Mouse (Mus musculus) E14TG2a.4 (cell line): ENCODE results near the gene Ndufa7.

Experiments
- CTCF ChIP-seq: conservative IDR thresholded peaks from 2 replicates; pipeline ENCODE4 v1.5.1; 2014; ENCODE audit warnings: low read length
- POU5F1 ChIP-seq: IDR thresholded peaks from 2 replicates; pipeline ENCODE4 v1.6.1; 2014; ENCODE audit warnings: low read length, borderline replicate concordance

GRCm38 (mm10) chr17:33874411-33874810 lies 50.0 kb downstream of the Ndufa7 start:
- TF ChIP-seq CTCF (no peak), POU5F1 (no peak)
